Mouse (Mus musculus): ENCODE data around the gene Ppp1r12c. TPM values are rescaled to one million over a fixed set of nuclear protein-coding genes. Genes with fewer than 3 reads are reported as not detected.
"Not testable (repeated sequence)": the region's sequence is repeated elsewhere in the genome, so short reads cannot be mapped to it uniquely, and the experiment has no call there.

Gene Ppp1r12c
- total RNA-seq (2021): 100 to 1,000 TPM; 128 to 167 TPM

DNA sequence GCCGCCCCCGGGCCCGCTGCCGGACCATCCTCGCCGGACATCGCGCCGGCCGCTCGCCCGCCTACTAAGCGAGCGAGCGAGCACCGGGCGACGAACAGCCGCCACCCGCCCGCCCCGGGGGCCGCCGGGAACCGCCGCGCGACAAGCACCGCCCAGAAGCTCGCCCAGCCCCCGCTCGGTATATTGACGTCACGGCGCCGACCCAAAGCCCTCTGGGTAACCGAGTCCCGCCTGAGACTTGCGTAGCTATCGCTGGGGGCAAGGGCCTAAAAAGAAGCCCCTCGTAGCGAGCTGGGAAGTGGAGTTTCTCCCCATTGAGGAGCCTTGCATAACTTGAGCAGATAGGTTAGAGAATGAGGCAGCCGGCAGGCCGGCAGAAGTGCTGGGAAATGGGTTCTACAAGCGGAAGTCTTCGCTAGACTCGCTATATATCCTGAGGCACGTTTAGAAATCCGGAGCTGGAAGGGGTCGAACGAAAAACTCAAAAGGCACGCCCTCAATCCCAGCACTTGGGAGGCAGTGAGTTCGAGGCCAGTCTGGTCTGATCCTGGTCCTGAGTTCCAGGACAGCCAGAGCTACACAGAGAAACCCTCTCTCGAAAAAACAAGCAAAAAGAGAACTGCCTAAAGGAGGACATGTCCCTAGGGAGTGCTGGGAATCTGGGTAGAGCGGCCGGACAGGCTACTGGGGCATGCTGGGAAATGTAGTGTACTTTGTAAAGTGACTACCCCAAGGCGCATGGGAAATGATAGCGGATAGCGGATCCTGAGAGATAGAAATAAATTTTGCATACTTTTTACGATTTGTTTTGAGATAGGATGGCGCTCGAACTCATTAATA, at the start of gene Ppp1r12c:
Gene Ppp1r12c, minus strand, starts transcription at position 123 of the 840 bp plus-strand sequence.
- DNase-seq (ENCODE audit: extremely low spot score in 1 of 2, low spot score in 1 of 2): peak; percentile 95 to 96

DNA sequence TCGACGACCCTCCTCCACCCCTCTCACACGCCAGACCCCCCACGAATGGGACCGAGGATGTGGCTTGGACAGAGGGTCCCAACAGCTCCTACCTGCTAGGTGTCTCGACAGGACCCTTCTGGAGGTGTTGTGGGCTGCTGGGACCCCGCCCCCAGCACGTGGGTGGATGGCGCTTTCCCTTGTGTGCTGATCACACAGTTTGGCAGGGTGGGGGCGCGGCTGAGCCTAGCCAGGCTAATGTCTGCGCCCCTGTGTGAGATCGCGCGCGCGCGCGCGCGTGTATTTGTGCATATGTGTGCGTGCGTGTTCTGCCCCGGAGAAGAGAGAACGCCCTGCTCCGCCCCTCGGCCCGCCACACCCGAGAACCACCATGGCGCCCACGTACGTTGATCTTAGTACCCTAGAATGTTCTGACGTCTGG, 45.8 kb upstream of the Ppp1r12c start, which contains the start of gene Syt5:
Gene Syt5, minus strand, starts transcription at position 321 of the 421 bp plus-strand sequence.
- peak; percentile 55 to 65 for DNase-seq (ENCODE audit: extremely low spot score in 1 of 2, low spot score in 1 of 2)

DNA sequence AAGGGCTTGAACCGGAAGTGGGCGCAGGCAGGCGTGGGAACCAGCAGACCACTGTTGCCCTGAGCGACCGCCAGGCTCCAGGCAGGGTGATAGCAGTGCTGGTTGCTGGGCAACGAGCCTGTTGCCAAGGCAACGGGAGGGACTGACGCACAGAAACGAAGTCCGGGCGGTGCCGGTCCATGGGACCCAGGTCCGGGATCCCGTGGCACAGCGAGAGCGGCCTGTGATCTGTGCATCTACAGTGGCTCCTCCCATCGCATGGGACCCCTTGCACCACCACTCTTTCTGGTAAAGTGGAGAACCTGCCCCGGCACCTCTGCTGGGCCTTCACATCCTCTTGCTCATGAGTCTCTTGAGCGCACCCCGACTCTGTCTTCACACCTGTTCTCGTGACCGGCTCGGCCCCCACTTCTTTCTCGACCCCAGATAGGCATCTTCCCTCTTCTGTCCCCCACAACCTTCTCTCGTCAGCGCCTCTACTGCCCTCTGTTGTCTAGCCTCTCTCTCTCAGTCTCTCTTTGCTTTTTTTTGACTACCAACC, 45.2 kb upstream of the Ppp1r12c start:
- DNase-seq (ENCODE audit: extremely low spot score in 1 of 2, low spot score in 1 of 2): peak; percentile 91 to 92

DNA sequence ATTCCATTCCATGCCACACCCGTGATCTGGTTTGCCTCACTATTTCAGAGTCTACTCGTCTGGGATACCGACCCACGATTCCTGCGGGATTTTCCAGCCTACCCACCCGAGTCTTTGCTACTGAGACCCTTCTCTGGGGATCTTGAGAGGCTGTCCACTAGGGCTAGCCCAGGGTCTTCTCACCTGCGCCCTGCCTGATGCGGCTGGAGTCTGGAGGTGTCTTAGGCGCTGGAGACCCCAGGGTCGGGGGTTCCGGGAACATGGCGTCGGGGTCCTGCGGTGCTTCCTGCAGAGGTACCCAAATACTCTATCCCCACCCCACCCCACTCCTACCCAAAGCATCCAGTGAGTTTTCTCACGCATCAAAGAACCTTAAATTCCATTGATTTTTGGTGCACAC, 44.6 kb upstream of the Ppp1r12c start:
- no peak for DNase-seq (ENCODE audit: extremely low spot score in 1 of 2, low spot score in 1 of 2)

DNA sequence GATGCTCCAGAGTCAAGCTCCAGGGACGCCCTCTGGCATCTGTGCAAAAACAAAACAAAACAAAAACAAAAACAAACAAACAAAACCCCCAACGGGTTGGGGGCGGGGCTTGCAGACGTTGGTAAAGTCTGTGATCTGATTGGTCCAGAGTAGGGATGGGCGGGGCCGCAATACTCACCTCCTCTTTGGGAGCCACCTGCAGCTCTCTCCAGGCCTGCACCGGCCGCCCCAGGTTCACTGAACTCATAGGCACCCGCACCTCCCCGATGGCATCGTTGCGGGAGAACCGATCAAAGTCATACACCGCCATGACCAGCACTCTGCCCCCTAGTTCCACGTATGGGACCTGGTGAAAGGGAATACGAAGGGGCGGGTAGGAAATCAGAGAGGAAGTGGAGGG, 40.5 kb upstream of the Ppp1r12c start:
- DNase-seq (ENCODE audit: extremely low spot score in 1 of 2, low spot score in 1 of 2): no peak

- DNase-seq (ENCODE audit: extremely low spot score in 1 of 2, low spot score in 1 of 2): no peak
Observed at GRCm38 (mm10) chr7:4541344-4541743, 39.9 kb upstream of the Ppp1r12c start.

GRCm38 (mm10) chr7:4539019-4539418, 37.5 kb upstream of the Ppp1r12c start:
- no peak for DNase-seq (ENCODE audit: extremely low spot score in 1 of 2, low spot score in 1 of 2)

- DNase-seq (ENCODE audit: extremely low spot score in 1 of 2, low spot score in 1 of 2): no peak
Observed at GRCm38 (mm10) chr7:4537181-4537580, 35.7 kb upstream of the Ppp1r12c start.

DNA sequence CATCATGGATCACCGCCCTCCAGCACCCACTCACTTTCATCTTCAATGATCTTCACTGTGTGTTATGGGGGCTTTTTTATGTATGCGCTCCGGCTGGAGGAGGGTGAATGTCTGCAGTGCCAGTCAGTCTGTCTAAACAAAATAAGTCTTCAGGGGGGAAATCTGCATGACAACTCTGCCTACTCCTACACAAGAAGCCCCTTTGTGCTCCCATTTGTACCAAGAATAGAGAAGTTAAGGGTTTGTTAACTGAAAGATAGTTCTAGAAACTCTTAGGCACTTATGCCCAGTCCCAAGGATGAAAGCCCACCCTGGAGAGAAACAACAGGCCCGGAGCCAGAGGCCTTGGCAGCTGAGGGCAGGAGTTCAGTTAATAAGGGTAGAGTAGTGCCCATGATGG, 34.9 kb upstream of the Ppp1r12c start:
- DNase-seq (ENCODE audit: extremely low spot score in 1 of 2, low spot score in 1 of 2): no peak

- DNase-seq (ENCODE audit: extremely low spot score in 1 of 2, low spot score in 1 of 2): no peak
Observed at GRCm38 (mm10) chr7:4532005-4532729, 30.7 kb upstream of the Ppp1r12c start, which contains the start of gene Dnaaf3. TSS of gene Dnaaf3 (minus strand) at chr7:4532453.

GRCm38 (mm10) chr7:4530166-4530565, 28.7 kb upstream of the Ppp1r12c start:
- not testable (repeated sequence) for DNase-seq (ENCODE audit: extremely low spot score in 1 of 2, low spot score in 1 of 2)

DNA sequence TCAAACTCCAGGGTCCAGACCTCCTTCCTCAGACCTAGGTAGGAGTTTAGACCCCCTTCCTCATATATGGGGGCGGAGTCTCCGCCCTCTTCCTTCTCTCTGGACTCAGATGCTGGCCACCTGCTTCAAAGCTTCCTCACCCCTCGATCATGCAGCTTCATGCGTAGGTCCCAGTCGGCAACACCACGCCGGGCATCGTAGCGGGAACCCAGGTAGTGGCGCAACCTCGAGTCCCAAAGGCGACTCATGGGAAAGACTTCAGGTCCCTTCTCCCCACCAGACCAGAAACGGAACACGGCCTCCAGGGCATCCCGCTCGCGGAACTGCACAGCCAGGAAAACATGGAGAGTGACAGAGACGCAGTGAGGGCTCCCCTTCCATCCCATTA, 25.8 kb upstream of the Ppp1r12c start:
- DNase-seq (ENCODE audit: extremely low spot score in 1 of 2, low spot score in 1 of 2): no peak

DNA sequence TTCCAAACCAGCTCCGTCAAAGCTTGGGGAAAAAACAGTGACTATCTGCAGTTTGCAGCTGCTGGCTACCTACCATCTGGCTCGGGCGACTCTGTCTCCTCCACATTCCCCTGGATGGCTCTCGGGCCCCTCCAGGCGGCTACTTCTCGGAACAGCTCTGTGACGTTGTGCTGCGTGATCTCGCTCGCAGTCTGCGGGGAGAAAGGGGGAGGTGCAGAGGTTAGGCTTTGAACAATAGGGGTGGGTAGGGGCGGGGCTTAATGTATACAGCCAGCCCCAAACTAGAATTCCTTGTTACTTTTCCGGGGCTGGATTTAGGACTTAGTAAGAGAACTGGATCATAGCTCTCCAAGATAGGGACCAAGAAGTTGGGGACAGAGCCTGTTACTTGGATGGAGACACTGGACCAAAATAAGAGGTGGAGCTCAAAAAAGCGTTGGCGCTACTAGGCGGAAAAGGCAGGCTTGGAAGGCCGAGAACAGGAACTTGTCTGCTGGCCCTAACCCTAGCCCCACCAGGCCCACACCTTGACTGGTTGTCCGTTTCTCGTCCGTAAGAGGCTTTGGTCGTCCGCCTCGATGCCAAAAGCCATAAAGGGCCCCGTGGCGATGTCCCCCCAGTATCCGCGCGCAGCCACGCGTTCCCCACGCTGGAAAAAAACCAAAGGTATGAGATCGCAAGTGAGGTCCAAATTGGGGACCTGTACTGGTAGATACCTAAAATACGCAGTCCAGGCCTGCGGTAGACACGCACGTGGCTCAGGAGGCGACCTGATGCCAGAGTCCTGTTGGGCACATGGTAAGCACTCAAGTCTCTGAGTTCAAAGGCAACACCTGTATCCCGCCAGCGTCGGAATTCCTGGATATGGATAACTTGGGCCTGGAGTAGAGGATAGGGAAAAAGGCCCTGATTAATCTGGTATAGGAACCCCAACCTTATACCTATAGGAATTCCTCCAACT, 25.1 kb upstream of the Ppp1r12c start:
- peak; percentile 45 to 64 for DNase-seq (ENCODE audit: extremely low spot score in 1 of 2, low spot score in 1 of 2)

- not testable (repeated sequence) for DNase-seq (ENCODE audit: extremely low spot score in 1 of 2, low spot score in 1 of 2)
Observed at GRCm38 (mm10) chr7:4524212-4524922, 22.9 kb upstream of the Ppp1r12c start, which contains the start of gene Tnni3. TSS of gene Tnni3 (minus strand) at chr7:4524229.

DNA sequence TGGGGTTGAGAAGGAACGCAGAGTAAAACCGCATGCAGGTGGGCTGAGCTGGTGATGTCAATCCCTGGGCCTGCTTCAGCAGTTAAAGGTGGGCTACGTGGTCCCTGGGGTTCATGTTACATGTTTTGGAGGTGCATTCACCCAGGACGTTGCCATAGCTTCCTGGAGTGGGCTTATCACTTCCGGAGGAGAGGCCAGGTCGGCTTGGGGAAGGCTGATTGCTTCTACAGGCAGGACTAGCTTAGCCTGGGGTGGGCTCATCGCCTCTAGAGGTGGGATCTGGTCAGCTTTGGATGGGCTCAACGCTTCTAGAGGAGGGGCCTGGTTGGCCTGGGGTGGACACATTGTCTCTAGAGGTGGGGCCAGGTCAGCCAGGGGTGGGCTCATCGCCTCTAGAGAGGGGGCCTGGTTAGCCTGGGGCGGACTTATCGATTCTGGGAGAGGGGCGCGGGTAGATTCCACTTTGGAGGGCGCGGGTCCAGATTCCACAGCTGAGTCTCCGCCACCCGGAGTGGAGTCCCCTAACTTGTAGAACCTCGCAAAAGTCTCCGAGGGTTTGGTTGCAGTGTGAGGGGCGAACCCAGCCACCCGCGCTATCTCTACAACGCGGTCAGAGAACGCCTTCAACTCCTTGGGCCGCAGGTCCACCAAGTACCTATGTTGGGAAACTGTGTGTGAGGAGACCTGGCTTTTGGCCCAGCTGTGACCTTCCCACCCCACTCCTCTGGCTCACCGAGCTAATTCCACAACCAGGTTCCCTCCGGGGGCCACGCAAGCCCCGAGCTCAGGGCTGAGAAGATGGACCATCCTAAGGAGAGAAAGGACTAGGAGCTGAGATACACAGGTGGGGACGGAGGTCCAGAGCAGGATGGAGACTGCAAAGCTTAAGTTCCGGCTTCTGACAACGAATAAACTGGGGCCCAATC, 22.0 kb upstream of the Ppp1r12c start:
- DNase-seq (ENCODE audit: extremely low spot score in 1 of 2, low spot score in 1 of 2): no peak

DNA sequence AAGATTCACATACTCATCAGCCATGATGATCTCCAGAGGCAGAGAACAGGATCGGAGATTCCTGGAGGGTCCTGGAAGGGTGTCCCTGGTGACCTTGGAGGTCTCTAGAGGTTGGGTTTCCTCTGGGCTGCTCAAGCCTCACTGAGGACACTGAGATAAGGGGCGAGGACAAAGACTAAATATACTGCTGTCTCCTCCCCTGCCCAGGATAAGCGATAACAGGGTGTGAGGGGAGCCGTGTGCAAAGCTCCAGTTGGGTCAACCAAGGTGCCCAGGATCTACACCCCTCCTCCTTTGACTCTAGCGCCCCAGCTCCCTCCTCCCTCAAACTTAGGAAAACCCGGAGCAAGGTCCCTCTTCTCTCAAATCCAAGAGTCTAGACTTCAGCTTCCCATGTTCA, 20.8 kb upstream of the Ppp1r12c start:
- DNase-seq (ENCODE audit: extremely low spot score in 1 of 2, low spot score in 1 of 2): no peak

DNA sequence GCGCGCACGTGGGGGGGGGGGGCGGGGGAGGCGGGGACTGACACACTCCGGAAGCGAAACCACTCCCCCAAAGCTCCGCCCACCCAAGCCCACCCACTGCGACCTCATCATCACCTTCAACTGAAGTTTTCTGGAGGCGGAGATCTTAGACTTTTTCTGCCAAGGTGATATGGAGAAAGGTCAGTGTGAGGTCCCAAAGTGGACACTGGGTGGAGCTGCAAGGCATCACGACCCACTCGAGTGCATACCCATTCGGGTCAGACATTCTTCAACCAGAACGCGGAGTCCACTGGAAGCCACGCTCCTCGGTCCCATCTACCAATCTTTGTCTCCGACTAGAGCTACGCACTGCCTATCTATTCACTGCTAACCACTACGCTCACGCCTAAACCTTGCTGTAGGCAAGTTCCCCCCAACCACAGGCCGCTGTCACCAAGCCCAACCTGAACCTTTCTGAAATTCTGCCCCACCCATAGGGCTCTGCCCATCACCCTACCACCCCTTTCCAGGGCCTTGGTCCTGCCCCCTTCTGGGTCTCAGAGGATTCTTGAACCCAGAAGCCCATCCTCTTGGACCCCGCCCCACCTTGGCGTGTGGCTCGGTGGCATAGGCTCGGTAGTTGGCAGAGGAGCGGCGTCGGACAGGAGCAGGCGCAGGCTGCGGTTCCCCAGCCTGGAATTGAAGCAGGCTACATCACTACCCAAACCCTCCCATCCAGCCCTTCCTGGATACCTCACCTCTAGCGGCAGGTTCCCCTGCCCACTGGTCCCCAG, 19.9 kb upstream of the Ppp1r12c start:
- DNase-seq (ENCODE audit: extremely low spot score in 1 of 2, low spot score in 1 of 2): no peak

GRCm38 (mm10) chr7:4518487-4518886, 17.0 kb upstream of the Ppp1r12c start:
- no peak for DNase-seq (ENCODE audit: extremely low spot score in 1 of 2, low spot score in 1 of 2)
